26 mouse cellular contexts compared by ENCODE assay signal in the genomic region with DNA sequence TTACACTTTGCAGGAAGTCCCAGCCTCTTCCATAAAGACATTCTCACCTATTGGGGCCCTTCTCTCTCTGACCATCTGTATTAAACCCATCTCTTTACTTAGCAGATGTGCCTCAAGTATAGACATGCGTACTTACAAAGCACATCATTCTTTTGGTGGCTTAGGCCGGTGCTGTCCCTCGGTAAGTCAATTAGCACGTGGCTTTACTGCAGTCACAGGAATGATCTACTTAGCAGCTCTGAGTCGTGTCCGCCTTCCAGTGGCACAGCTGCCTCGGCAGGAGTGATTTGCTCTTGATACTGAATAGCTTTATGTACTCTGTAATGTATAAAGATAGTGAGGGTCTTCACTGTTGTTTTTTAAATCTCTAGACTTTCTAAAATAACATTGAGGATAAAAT. TPM values are rescaled to one million over a fixed set of nuclear protein-coding genes. Genes with fewer than 3 reads are reported as not detected.
A peak's percentile ranks its signal among the peaks of the same experiment; 100 is the strongest.
DNase-seq lines count a peak whose midpoint lies in the region; ATAC-seq and TF ChIP-seq lines count a peak whose summit lies in the region.
"Had no signal": no experiment of that assay in that cellular context is flagged by ENCODE, and none has a peak within 500 bp of the region (broad histone marks: within the 10 kb centered on the region; RNA-seq: fewer than 3 reads in every experiment).

No protein-coding gene starts in this region.

- H3K9me3 ChIP-seq in heart, embryonic 10.5 days: no peaks in the 10 kb centered on the region
- no peaks in the 10 kb centered on the region for H3K9me3 ChIP-seq in midbrain, embryonic 11.5 days (ENCODE audit: control insufficient read depth, low read length)
- H3K9me3 ChIP-seq in midbrain, embryonic 16.5 days (replicated peaks; ENCODE audit: control insufficient read depth, low read length, poor library complexity, severe bottlenecking): no peaks in the 10 kb centered on the region
- no peaks in the 10 kb centered on the region for H3K9me3 ChIP-seq in CH12.LX (replicated peaks; ENCODE audit: low read length)
- H3K9me3 ChIP-seq: G1E had no signal

- peaks cover 56% of the 10 kb centered on the region for H3K36me3 ChIP-seq in heart, embryonic 10.5 days
- no peaks in the 10 kb centered on the region; the same call in 1 of the 2 replicates for H3K36me3 ChIP-seq in midbrain, embryonic 11.5 days (ENCODE audit: control insufficient read depth, insufficient read depth, low read length)
- peaks cover 13% of the 10 kb centered on the region for H3K36me3 ChIP-seq in midbrain, embryonic 16.5 days (ENCODE audit: control insufficient read depth, insufficient read depth, low read length)
- H3K36me3 ChIP-seq in CH12.LX (replicated peaks in 1 of 2; ENCODE audit: control insufficient read depth in 1 of 2, insufficient read depth in 1 of 2, low read length in 1 of 2): peaks cover 23 to 53% of the 10 kb centered on the region in 2 experiments

- no peaks in the 10 kb centered on the region for H3K79me2 ChIP-seq in CH12.LX (replicated peaks; ENCODE audit: control insufficient read depth, extremely low read depth, insufficient read depth, poor library complexity, severe bottlenecking)

- dilution Hi-C loops in CH12.LX (cut with MboI; ENCODE audit: extremely low pct_ligation_motif_present, extremely low pct_unique_long_range_greater_than_20kb, low sequenced_read_pairs): no loop called here

- TF ChIP-seq RAD21 in CH12.LX (IDR thresholded peaks at IDR 0.05; ENCODE audit: low read depth, low read length): no peak

- no peaks in the 10 kb centered on the region for H3K4me1 ChIP-seq in heart, embryonic 10.5 days
- no peaks in the 10 kb centered on the region for H3K4me1 ChIP-seq in midbrain, embryonic 11.5 days (ENCODE audit: control insufficient read depth, insufficient read depth, low read length)
- H3K4me1 ChIP-seq in midbrain, embryonic 16.5 days (ENCODE audit: control insufficient read depth, insufficient read depth, low read length): no peaks in the 10 kb centered on the region
- peaks cover 0 to 19% of the 10 kb centered on the region in 2 experiments; a peak in 2 of 4 replicates for H3K4me1 ChIP-seq in CH12.LX (ENCODE audit: control insufficient read depth in 1 of 2, insufficient read depth in 2 of 2)

- TF ChIP-seq POLR2A in CH12.LX (IDR thresholded peaks at IDR 0.05; ENCODE audit: low read depth, low read length): no peak

- no peak for TF ChIP-seq CTCF in CH12.LX (conservative IDR thresholded peaks at IDR 0.05 in 1 of 2, IDR thresholded peaks at IDR 0.05 in 1 of 2; ENCODE audit: low read depth in 2 of 2, low read length in 2 of 2)

- ATAC-seq in midbrain, embryonic 11.5 days (ENCODE audit: low FRiP score): no peak
- ATAC-seq in midbrain, embryonic 16.5 days: no peak
- ATAC-seq: activated CD4-positive, CD25-positive, alpha-beta regulatory T cell, adult 4 months; CD4-positive, CD25-positive, alpha-beta regulatory T cell, adult 4 months; Patski had no signal

- DNase-seq in heart, adult 11 months: peak; percentile 70
- DNase-seq in heart, embryonic 10.5 days (ENCODE audit: low spot score): no peak
- DNase-seq in midbrain, embryonic 11.5 days (ENCODE audit: low spot score, missing footprints): peak; percentile 17
- DNase-seq in retina, adult 2 months (ENCODE audit: low read depth, low spot score): peak; percentile 39
- DNase-seq in retina, postnatal 1 day: no peak
- peak; percentile 68 for DNase-seq in CH12.LX (ENCODE audit: extremely low read depth)
- no peak for DNase-seq in adrenal gland, postnatal 10 days
- DNase-seq: adrenal gland, adult 2 months; adrenal gland, adult 8-10 months; adrenal gland, postnatal 14 days; adrenal gland, postnatal 25 days; adrenal gland, postnatal 36 days; B cell, adult 2 months; cerebellum, adult 11 months; cerebellum, adult 11-12 months; cerebellum, adult 18-20 months; cerebellum, adult 2 months had no signal

- no peak overlapping the region for H3K4me3 ChIP-seq in heart, embryonic 10.5 days
- no peak overlapping the region for H3K4me3 ChIP-seq in midbrain, embryonic 11.5 days (ENCODE audit: low read depth, low read length)
- H3K4me3 ChIP-seq in midbrain, embryonic 16.5 days (ENCODE audit: low read depth, low read length): no peak overlapping the region
- no peak overlapping the region for H3K4me3 ChIP-seq in CH12.LX (replicated peaks in 1 of 3; ENCODE audit: low read depth in 2 of 3, low read length in 2 of 3, poor library complexity in 1 of 3)

- no peaks in the 10 kb centered on the region for H3K27me3 ChIP-seq in heart, embryonic 10.5 days (ENCODE audit: insufficient read depth, poor library complexity, severe bottlenecking)
- H3K27me3 ChIP-seq in midbrain, embryonic 11.5 days (ENCODE audit: control insufficient read depth, insufficient read depth, low read length): no peaks in the 10 kb centered on the region
- no peaks in the 10 kb centered on the region for H3K27me3 ChIP-seq in midbrain, embryonic 16.5 days (ENCODE audit: control insufficient read depth, insufficient read depth, low read depth, low read length)
- no peaks in the 10 kb centered on the region for H3K27me3 ChIP-seq in CH12.LX (replicated peaks)
- H3K27me3 ChIP-seq: Patski had no signal

- WGBS in heart, embryonic 10.5 days: 57% methylated on average over 7 of the region's 7 CpGs
- WGBS in midbrain, embryonic 11.5 days: 80% methylated on average over 7 of the region's 7 CpGs
- WGBS in midbrain, embryonic 16.5 days: 81% methylated on average over 7 of the region's 7 CpGs

- H3K27ac ChIP-seq in heart, embryonic 10.5 days: no peak overlapping the region
- no peak overlapping the region for H3K27ac ChIP-seq in midbrain, embryonic 11.5 days (ENCODE audit: low read depth, low read length)
- H3K27ac ChIP-seq in midbrain, embryonic 16.5 days (ENCODE audit: low read length): no peak overlapping the region
- no peak overlapping the region for H3K27ac ChIP-seq in CH12.LX (ENCODE audit: insufficient read depth, low read depth)

- no peak overlapping the region for H3K9ac ChIP-seq in midbrain, embryonic 11.5 days (ENCODE audit: low read length)
- H3K9ac ChIP-seq in midbrain, embryonic 16.5 days (ENCODE audit: low read depth, low read length): no peak overlapping the region
- no peak overlapping the region for H3K9ac ChIP-seq in CH12.LX (ENCODE audit: insufficient read depth, low read depth)

- TF ChIP-seq EP300 in CH12.LX (IDR thresholded peaks at IDR 0.05; ENCODE audit: low read length): no peak

- no peak overlapping the region for H3K4me2 ChIP-seq in midbrain, embryonic 11.5 days
- H3K4me2 ChIP-seq in midbrain, embryonic 16.5 days (ENCODE audit: low read length): no peak overlapping the region
- H3K4me2 ChIP-seq in CH12.LX (ENCODE audit: insufficient read depth, low read depth, poor library complexity, severe bottlenecking): no peak overlapping the region

- in situ Hi-C loops in CH12.LX (cut with MboI; ENCODE audit: low pct_ligation_motif_present, low pct_unique_long_range_greater_than_20kb, low sequenced_read_pairs): no loop called here

TF ChIP-seq in CH12.LX, 34 proteins besides CTCF, POLR2A, EP300 and RAD21:
- TF ChIP-seq MAX (IDR thresholded peaks at IDR 0.05; ENCODE audit: low read length) (peak; percentile 78), ZMIZ1 (IDR thresholded peaks at IDR 0.05; ENCODE audit: low read depth, low read length) (no peak)

RNA-seq across cellular contexts. Expression of gene Cwc27, which starts 20.7 kb away (rescaled TPM):
- polyA plus RNA-seq in heart, embryonic 10.5 days (2016; fragmentation: Nextera tagmentation; extraction: Ambion mirVana): 21.4 and 29.7 TPM in 2 replicates
- 30.7 and 32.1 TPM in 2 replicates for polyA plus RNA-seq in midbrain, embryonic 11.5 days (2014; fragmentation: Nextera tagmentation; extraction: Ambion mirVana)
- 23.7 and 27.7 TPM in 2 replicates for polyA plus RNA-seq in midbrain, embryonic 16.5 days (2015; fragmentation: Nextera tagmentation; extraction: Ambion mirVana)
- 25.3 and 26.0 TPM in 2 replicates for total RNA-seq in CH12.LX (2012; rRNA removed)
- 24.9 and 28.2 TPM in 2 replicates for total RNA-seq in CH12.LX (2014; rRNA removed)
- 38.4 and 47.0 TPM in 2 replicates for polyA plus RNA-seq in CH12.LX (2012; ENCODE audit: insufficient read length, low read depth)
- 10 to 100 TPM; 14.8 to 15.3 TPM for total RNA-seq in adrenal gland, postnatal 10 days (2021)

RNA-seq across cellular contexts. Expression of gene Shisal2b, which starts 26.1 kb away (rescaled TPM):
- polyA plus RNA-seq in heart, embryonic 10.5 days (2016; fragmentation: Nextera tagmentation; extraction: Ambion mirVana): 0.15 and 0.20 TPM in 2 replicates
- polyA plus RNA-seq in midbrain, embryonic 11.5 days (2014; fragmentation: Nextera tagmentation; extraction: Ambion mirVana): 0.37 and 0.70 TPM in 2 replicates
- 1.6 and 1.9 TPM in 2 replicates for polyA plus RNA-seq in midbrain, embryonic 16.5 days (2015; fragmentation: Nextera tagmentation; extraction: Ambion mirVana)
- total RNA-seq in CH12.LX (2012; rRNA removed) (0.17 and 0.38 TPM in 2 replicates), CH12.LX (2014; rRNA removed) (not detected in 2 replicates)
- polyA plus RNA-seq in CH12.LX (2012; ENCODE audit: insufficient read length, low read depth): not detected in 2 replicates
- not detected for total RNA-seq in adrenal gland, postnatal 10 days (2021)
- total RNA-seq: adrenal gland, adult 18-20 months; adrenal gland, adult 2 months; adrenal gland, adult 8-10 months; adrenal gland, postnatal 14 days; adrenal gland, postnatal 25 days; adrenal gland, postnatal 36 days; adrenal gland, postnatal 4 days; G1E; MEL had no signal
- polyA plus RNA-seq: C2C12, G1E had no signal

RNA-seq across cellular contexts. Expression of gene Srek1ip1, which starts 45.3 kb away (rescaled TPM):
- polyA plus RNA-seq in heart, embryonic 10.5 days (2016; fragmentation: Nextera tagmentation; extraction: Ambion mirVana): 14.5 and 16.1 TPM in 2 replicates
- 22.4 and 25.9 TPM in 2 replicates for polyA plus RNA-seq in midbrain, embryonic 11.5 days (2014; fragmentation: Nextera tagmentation; extraction: Ambion mirVana)
- 15.5 and 18.8 TPM in 2 replicates for polyA plus RNA-seq in midbrain, embryonic 16.5 days (2015; fragmentation: Nextera tagmentation; extraction: Ambion mirVana)
- 9.3 and 9.7 TPM in 2 replicates for total RNA-seq in CH12.LX (2012; rRNA removed)
- 29.0 and 31.0 TPM in 2 replicates for total RNA-seq in CH12.LX (2014; rRNA removed)
- 41.4 and 47.8 TPM in 2 replicates for polyA plus RNA-seq in CH12.LX (2012; ENCODE audit: insufficient read length, low read depth)
- total RNA-seq in adrenal gland, postnatal 10 days (2021): 10 to 100 TPM; 22.8 to 24.1 TPM

Comparison
In these comparisons a context has a peak if more than half of its experiments do, and no peak if none do; other contexts are left out.
1. DNase-seq: peak in heart, adult 11 months (single experiment), midbrain, embryonic 11.5 days (single experiment), retina, adult 2 months (single experiment) and CH12.LX (single experiment); none in heart, embryonic 10.5 days (single experiment), retina, postnatal 1 day (single experiment) and adrenal gland, postnatal 10 days (single experiment).